Mouse (Mus musculus) kidney, postnatal 4 days (tissue): ENCODE data around the gene Ibtk.
A peak's percentile ranks its signal among the peaks of the same experiment; 100 is the strongest.
"Not testable (repeated sequence)": the region's sequence is repeated elsewhere in the genome, so short reads cannot be mapped to it uniquely, and the experiment has no call there.

Experiments used
- DNase-seq, 2 experiments: peaks; one replicate each; pipeline ENCODE4 v3.0.0; 2021; ENCODE audit warnings: mixed read lengths in 2 of 2

Gene Ibtk

GRCm38 (mm10) chr9:85749142-85749921 lies at the start of gene Ibtk:
Gene Ibtk (minus strand): TSS chr9:85749334.
- DNase-seq, result peak; percentile 98

- not testable (repeated sequence) for DNase-seq
Observed at GRCm38 (mm10) chr9:85791521-85791920, 42.4 kb upstream of the Ibtk start.

DNA sequence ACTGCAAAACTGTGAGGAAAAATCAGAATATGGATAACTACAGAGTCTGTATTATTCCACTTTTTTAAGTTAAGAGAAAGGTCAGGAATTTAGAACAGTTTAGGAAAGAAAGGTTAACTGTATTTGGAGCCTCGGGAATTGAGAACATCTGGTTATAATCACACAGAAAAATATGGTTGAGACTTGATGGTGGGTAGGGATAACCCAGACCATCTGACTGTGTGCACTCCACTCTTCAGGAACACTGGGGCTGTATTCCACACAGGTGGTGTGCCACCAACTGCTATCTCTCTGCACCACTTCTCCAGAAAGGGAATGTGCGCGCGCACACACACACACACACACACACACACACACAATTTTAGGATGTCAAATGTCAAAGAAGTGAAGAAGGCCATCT lies 31.1 kb upstream of the Ibtk start:
- no peak for DNase-seq

GRCm38 (mm10) chr9:85779458-85779857 lies 30.3 kb upstream of the Ibtk start:
- DNase-seq, result no peak

GRCm38 (mm10) chr9:85777544-85777943 lies 28.4 kb upstream of the Ibtk start:
- DNase-seq, result no peak

DNA sequence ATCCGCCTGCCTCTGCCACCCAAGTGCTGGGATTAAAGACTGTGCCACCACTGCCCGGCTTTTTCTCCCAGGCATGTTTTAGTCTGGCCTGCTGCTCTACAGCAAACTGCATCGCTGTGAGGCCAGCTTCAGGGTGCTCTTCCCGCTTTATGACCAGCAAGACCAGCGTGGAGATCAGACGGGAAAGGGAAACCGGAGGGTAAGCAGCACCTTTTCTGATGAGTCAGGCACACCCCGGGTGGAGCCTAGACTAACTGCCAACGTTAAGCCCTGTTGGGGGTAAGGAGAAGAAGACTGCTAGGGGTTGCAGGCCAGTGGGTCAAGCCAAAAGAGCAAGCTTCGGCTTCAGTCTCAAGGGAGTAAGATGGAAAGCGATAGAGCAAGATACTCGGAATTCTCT lies 23.1 kb upstream of the Ibtk start:
- no peak for DNase-seq

DNA sequence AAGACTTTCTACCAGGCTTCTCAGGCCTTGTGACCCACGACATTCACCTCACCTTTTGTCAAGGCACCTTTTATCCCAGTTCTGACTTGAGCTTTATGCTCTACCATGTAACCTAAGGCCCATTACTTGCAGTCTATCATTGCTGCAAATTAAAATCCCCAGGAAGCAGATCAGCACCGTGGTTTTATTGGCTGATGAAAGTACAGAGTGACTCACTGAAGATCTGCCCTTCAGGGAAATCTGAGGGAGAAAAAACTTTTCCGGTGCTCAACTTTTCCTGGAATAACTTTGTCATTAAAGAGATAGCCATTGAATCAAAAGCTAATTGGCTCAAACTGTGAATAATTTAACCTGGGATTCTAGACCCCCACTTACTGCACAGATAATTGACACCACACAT lies 22.3 kb upstream of the Ibtk start:
- DNase-seq, result no peak

DNA sequence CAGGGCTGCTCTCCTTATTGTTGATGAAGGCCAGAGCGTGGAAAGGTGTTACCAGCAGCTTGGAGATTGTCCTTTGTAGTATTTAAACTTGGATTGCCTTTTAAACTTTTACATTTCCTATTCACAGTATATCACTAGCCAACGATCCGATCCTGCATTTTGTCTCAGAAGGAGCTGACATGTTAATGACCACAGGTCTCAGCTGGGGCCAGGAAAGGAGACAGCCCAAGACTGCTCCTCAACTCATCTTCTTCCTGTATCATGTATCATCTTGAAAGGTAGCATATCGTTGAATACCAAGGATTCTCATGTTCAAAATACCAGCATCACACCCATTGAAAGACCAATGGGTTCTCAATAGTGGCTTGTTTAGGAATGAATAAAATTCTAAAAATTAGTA lies 21.2 kb upstream of the Ibtk start:
- no peak for DNase-seq

GRCm38 (mm10) chr9:85769057-85769789 lies 20.1 kb upstream of the Ibtk start:
- no peak for DNase-seq

DNA sequence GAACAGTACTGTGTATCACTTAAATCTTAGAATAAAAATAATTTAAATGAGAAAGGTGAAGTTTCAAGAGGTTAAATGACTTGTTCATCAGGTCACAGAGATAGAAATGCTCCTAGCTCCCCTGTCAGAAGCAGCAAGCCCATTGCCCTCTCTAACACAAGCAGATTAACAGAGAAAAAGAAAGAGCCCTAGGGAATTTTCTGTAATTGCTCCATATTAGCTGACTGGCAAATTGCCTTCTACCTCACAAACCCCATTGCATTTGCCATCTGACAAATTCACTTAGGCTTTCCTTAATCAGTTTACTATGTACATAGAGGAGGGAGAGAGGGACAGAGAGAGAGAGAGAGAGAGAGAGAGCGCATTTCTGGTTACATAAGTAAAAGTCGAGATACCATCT lies 18.1 kb upstream of the Ibtk start:
- no peak for DNase-seq

DNA sequence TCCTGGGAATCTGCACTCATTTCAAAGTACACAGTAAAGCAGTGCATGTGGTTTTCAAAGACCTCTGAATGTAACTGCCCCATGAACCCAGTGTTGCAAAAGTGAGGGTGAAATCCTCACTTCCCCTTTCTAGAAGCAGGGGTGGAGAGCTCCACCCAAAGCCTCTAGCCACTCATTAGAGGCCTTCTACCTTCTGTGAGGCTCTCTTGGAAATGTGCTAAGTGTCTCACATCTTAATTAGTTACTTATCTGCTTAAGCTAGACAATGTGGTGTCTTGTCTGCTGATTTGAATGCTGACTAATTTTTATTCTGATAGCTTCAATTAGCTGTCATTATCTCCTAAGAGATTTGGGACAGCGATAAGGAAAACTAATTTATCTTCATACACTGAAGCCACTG lies 13.3 kb upstream of the Ibtk start:
- DNase-seq, result no peak

- DNase-seq, result no peak
Observed at GRCm38 (mm10) chr9:85750797-85751196, 1.7 kb upstream of the Ibtk start.

- no peak for DNase-seq
Observed at GRCm38 (mm10) chr9:85749922-85750509, 882 bp upstream of the Ibtk start.

DNA sequence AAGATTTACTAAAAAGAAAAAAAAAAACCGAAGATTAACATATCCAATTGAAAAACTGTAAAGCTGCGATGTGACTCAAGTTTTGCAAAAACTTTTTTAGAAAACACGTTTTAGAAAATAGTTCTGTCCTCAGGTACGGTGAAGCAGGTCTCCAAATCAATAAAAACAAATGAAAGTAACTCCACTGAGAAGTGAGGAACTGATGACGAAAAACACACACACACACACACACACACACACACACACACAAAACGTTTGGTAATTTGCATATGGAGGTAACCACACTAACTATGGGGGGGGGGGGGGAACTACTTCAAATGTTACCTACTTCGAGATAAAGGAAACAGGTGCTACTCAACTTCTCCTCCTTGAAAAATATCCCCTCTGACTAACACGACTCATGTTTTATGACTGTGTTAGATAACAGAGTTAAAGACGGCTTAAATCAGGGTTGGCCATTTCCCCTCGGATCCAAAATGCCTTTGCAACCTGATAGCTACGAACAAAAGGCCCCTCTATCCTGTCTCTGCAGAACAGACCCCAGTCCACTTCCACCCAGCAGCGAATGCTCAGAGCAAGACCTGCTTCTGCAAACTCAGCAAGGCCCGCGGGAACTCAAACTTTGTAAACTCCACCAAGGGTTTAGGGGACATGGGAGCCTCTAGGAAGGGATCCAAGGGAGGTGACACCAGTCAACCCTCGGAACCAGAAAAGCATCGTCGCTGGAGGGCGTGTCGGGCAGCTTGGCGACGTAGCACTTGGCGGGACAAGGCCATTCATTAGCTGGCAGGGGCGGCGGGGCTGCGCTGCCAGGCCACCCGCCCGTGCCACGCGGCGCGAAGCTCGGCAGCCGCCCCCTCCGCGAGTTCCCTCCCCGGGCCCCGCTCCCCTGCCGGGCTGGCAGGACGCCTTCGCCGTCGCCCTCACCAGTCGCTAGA lies 661 bp downstream of the Ibtk start:
- peak; percentile 82 to 92 for DNase-seq

GRCm38 (mm10) chr9:85745566-85745965 lies 3.6 kb downstream of the Ibtk start:
- no peak for DNase-seq

- DNase-seq, result no peak
Observed at GRCm38 (mm10) chr9:85743358-85743757, 5.8 kb downstream of the Ibtk start.

DNA sequence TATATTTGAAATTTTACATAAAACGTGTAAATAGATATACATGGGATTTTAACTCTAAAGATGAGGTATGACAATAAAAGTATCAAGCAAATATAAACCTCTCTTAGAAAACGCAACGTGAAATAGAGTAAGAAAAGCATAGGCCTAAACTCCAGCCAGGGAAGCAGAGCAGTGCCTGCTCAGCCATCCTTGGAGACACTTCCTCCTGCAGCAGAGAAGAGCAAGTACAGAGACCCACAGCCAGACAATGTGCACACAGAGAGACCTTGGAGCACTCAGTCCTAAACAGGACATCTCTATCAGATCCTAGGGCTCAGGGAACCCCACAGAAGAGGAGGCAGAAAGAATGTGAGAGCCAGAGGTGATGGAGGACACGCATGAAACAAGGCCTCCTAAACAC lies 7.0 kb downstream of the Ibtk start:
- DNase-seq, result no peak

DNA sequence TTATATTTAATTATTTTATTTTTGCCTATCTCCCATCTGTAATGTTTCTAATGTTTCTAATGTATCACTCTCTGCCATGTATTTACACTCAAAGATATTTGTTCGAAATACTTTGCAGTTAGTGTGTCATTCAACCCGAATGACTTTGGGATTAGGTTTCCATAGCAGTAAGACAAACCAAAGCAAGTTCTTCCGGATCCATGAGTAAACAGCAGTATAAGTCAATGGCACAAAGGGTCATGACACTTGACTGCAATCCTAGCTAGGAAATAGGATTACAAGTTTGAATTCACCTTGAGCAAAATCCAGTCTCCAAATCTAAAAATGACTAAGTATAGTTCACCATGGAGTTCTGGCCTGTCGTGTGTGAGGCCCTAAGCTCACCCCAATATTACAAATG lies 9.9 kb downstream of the Ibtk start:
- DNase-seq, result no peak

GRCm38 (mm10) chr9:85734821-85735220 lies 14.3 kb downstream of the Ibtk start:
- no peak for DNase-seq

DNA sequence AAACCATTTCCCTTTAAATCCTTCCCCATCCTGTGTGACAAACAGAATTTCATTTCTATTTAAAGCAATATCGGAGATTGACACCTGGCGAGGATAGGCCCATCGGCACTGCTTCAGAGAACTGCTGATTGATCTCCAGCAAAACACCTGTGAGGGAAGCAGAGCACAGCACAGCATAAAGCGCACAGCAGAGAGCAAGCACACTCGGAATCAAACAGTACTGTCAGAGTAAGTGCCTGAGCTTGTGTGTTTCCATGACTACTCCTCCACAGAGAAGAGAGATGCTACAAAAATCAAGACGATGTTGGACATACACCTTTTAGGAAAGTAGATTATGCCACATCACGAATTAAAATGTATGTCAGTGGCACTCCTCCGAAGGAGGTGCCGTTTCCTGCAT lies 25.1 kb downstream of the Ibtk start:
- no peak for DNase-seq

GRCm38 (mm10) chr9:85717336-85717735 lies 31.8 kb downstream of the Ibtk start:
- no peak for DNase-seq

GRCm38 (mm10) chr9:85707302-85707701 lies 41.8 kb downstream of the Ibtk start:
- DNase-seq, result no peak

DNA sequence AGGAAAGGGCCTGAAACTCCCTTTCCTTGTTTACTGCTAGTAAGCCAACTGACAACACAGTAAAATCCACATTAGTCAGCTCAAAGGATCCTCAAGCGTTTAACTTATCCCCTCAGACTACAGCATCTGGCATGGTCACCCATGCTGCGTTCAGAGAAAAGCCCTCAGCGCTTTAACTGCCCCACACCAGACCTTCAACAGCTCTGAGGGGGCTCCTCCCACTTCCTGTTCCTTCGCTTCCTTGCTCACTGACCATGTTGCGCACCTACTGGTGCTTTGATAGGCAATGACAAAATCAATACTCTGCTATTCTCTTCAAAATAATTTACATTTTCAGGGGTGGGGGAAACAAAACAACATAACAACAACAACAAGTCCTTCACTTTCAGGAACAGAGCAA lies 47.2 kb downstream of the Ibtk start:
- no peak for DNase-seq
